Mouse (Mus musculus): ENCODE results near the gene Usp33.

DNA sequence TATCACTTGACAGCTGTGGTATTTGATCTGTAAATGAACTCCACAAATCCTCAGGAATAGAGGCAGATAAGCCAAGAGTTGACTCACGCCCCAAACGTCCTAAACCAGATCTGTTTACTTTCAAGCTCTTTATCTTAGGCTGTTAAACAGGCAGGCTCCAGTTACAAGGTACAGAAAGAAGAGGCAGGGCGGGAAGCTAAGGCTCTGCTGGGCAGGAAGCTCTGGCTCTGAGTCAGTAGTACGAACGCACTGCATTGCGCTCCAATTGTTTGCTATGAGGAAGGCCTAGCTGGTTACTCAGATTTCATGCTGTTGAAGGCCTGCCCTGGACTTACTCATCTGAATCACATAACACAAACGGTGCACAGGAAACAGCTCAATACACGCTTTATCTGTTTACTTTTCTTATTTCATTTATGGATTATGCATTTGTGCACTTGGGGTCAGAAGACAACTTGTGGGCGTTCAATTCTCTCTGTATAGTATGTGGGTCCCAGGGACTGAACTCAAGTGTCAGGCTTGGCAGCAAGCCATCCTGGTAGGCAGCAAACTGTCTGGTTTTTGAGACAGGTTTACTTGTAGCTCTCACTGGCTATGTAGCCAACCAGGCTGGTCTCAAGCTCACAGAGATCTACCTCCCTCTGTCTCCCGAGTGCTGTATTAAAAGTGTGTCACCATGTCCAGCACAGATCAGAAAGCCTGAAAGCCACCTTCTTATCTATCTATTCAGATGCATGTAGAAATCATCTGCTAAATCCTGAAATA is 37.6 kb upstream of the Usp33 start:
- TF ChIP-seq CTCF (IDR thresholded peaks at IDR 0.05; ENCODE audit: borderline replicate concordance, extremely low read depth, insufficient read depth, insufficient read length) (no peak), POLR2A (IDR thresholded peaks at IDR 0.05; ENCODE audit: borderline replicate concordance, extremely low read depth, insufficient read depth, insufficient read length, poor library complexity, severe bottlenecking) (no peak)
